Mouse (Mus musculus): Measurements from ENCODE around the gene Rhox4f. TPM values are rescaled to one million over a fixed set of nuclear protein-coding genes. Genes with fewer than 3 reads are reported as not detected.
"Not testable (repeated sequence)": the region's sequence is repeated elsewhere in the genome, so short reads cannot be mapped to it uniquely, and the experiment has no call there.

The Rhox4f gene
- not detected in 2 replicates for polyA plus RNA-seq (2012; rRNA removed)

GRCm38 (mm10) chrX:37607604-37608003 lies at the start of gene Rhox4f:
Rhox4f (minus strand) TSS chrX:37607704.
- 96% methylated on average over 17 of the region's 19 CpGs for WGBS
- H3K4me3 ChIP-seq (ENCODE audit: insufficient read depth, low read depth, low read length); DNase-seq; H3K36me3 ChIP-seq (ENCODE audit: control insufficient read depth, insufficient read depth, low read length); H3K27ac ChIP-seq (ENCODE audit: insufficient read depth, low read depth, low read length); H3K4me1 ChIP-seq (ENCODE audit: control insufficient read depth, insufficient read depth, low read length); H3K27me3 ChIP-seq (replicated peaks; ENCODE audit: control insufficient read depth, insufficient read depth, low read length): not testable (repeated sequence)

DNA sequence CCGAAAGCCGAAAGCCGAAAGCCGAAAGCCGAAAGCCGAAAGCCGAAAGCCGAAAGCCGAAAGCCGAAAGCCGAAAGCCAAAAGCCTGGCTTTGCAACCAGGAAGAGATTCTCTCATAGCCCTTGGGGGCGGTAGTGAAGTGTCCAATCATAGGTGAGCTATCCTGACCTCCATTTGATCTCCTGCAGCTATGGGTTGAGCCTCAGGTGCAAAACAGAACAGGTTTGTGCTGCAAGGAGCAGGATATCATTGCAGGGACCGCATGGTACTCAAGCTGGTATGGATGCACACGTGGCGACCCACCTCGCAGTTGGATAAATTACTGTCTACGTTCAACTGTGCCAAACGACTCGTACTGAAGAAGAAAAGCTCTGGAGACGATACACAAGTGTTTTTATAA lies 43.7 kb upstream of the Rhox4f start, which contains the start of gene Rhox4g:
Gene Rhox4g (minus strand): TSS at position 101 of the 400 bp plus-strand sequence.
- not testable (repeated sequence) for H3K27ac ChIP-seq (ENCODE audit: insufficient read depth, low read depth, low read length); H3K4me3 ChIP-seq (ENCODE audit: insufficient read depth, low read depth, low read length); H3K4me1 ChIP-seq (ENCODE audit: control insufficient read depth, insufficient read depth, low read length); DNase-seq; H3K27me3 ChIP-seq (replicated peaks; ENCODE audit: control insufficient read depth, insufficient read depth, low read length); H3K36me3 ChIP-seq (ENCODE audit: control insufficient read depth, insufficient read depth, low read length)
- WGBS: 92% methylated on average over 17 of the region's 20 CpGs

GRCm38 (mm10) chrX:37643370-37643769 lies 35.9 kb upstream of the Rhox4f start, which contains the start of gene Rhox2g:
Rhox2g (minus strand) TSS chrX:37643470.
- not testable (repeated sequence) for H3K27ac ChIP-seq (ENCODE audit: insufficient read depth, low read depth, low read length); H3K27me3 ChIP-seq (replicated peaks; ENCODE audit: control insufficient read depth, insufficient read depth, low read length); H3K4me1 ChIP-seq (ENCODE audit: control insufficient read depth, insufficient read depth, low read length); H3K4me3 ChIP-seq (ENCODE audit: insufficient read depth, low read depth, low read length); H3K36me3 ChIP-seq (ENCODE audit: control insufficient read depth, insufficient read depth, low read length); DNase-seq
- WGBS: 83% methylated on average over 6 of the region's 6 CpGs

DNA sequence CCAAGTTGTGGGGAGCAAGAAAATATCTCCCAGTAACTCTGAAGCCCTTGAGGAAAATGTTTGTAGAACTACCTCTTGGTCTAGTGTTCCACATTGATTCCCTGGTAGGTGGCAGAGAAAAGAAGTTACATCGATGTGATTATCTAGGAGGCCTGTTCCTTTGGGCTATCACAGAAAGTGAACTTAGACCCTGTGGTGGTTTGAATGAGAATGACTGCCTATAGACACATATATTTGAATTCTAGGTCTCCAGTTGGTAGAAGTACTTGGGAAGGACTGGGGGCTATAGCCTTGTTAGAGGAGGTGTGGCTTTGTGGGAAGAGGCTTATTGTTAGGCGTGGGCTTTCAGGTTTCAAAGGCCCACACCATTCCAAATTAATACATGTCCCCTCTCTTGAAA lies 21.0 kb upstream of the Rhox4f start, which contains the start of gene Rhox3g:
Gene Rhox3g (minus strand): TSS at position 101 of the 400 bp plus-strand sequence.
- WGBS: 97% methylated on average over 2 of the region's 2 CpGs

GRCm38 (mm10) chrX:37580692-37581091 lies 26.8 kb downstream of the Rhox4f start, which contains the start of gene Rhox3f:
Rhox3f (plus strand) TSS chrX:37580992.
- H3K4me1 ChIP-seq (ENCODE audit: control insufficient read depth, insufficient read depth, low read length); H3K36me3 ChIP-seq (ENCODE audit: control insufficient read depth, insufficient read depth, low read length); H3K27me3 ChIP-seq (replicated peaks; ENCODE audit: control insufficient read depth, insufficient read depth, low read length); H3K4me3 ChIP-seq (ENCODE audit: insufficient read depth, low read depth, low read length); DNase-seq; H3K27ac ChIP-seq (ENCODE audit: insufficient read depth, low read depth, low read length): not testable (repeated sequence)

More for the DNA sequence above, 21.0 kb upstream of the Rhox4f start, which contains the start of gene Rhox3g:
- not testable (repeated sequence) for H3K36me3 ChIP-seq (ENCODE audit: control insufficient read depth, insufficient read depth, low read length); H3K4me3 ChIP-seq (ENCODE audit: insufficient read depth, low read depth, low read length); H3K27ac ChIP-seq (ENCODE audit: insufficient read depth, low read depth, low read length); DNase-seq; H3K27me3 ChIP-seq (replicated peaks; ENCODE audit: control insufficient read depth, insufficient read depth, low read length); H3K4me1 ChIP-seq (ENCODE audit: control insufficient read depth, insufficient read depth, low read length)

DNA sequence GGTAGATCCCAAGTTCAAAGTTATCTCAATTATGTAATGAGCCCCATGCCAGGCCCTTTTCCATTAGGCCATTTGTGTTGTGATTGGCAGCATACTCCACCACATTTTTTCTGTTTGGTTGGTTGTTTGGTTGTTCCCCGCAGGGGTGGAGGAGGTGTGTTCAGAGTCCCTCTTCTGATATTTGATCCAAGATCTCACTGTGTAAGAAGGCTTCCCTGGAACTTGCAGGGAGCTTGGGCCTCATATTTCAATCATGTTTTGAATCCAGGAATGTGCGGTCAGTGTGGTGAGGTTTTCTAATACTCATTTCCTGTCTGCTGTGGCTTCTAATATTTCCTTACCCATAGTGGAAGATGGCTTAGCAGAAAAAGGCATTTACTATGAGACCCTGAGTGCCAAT lies 34.9 kb downstream of the Rhox4f start:
- H3K4me3 ChIP-seq (ENCODE audit: insufficient read depth, low read depth, low read length); H3K27me3 ChIP-seq (replicated peaks; ENCODE audit: control insufficient read depth, insufficient read depth, low read length); H3K36me3 ChIP-seq (ENCODE audit: control insufficient read depth, insufficient read depth, low read length); H3K4me1 ChIP-seq (ENCODE audit: control insufficient read depth, insufficient read depth, low read length); DNase-seq; H3K27ac ChIP-seq (ENCODE audit: insufficient read depth, low read depth, low read length): not testable (repeated sequence)
- whole genome bisulfite sequencing: 21% methylated on average over 2 of the region's 2 CpGs

DNA sequence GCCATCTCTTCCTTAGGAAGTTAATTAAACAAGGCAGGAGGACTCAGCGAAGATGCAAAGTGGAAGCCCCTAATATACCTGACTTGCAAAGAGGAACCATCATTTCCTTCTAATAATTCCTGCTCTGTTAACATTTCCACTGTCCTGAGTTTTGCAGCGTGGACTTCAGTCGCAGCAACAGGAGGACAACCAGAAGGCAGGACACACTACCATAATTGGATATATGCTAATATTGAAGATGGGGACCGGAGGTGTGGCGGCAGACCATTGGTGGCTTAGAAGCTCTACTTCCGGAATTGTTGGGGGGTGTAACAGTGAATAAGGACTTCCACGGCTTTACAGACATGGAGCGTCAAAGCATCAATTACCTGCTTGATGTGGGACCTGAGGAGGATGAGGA lies 36.4 kb downstream of the Rhox4f start, which contains the start of gene Rhox2f:
Gene Rhox2f (plus strand): TSS at position 301 of the 400 bp plus-strand sequence.
- not testable (repeated sequence) for DNase-seq; H3K27me3 ChIP-seq (replicated peaks; ENCODE audit: control insufficient read depth, insufficient read depth, low read length); H3K27ac ChIP-seq (ENCODE audit: insufficient read depth, low read depth, low read length); H3K4me1 ChIP-seq (ENCODE audit: control insufficient read depth, insufficient read depth, low read length); H3K4me3 ChIP-seq (ENCODE audit: insufficient read depth, low read depth, low read length); H3K36me3 ChIP-seq (ENCODE audit: control insufficient read depth, insufficient read depth, low read length)
- 93% methylated on average over 8 of the region's 8 CpGs for WGBS

- H3K27me3 ChIP-seq (replicated peaks; ENCODE audit: control insufficient read depth, insufficient read depth, low read length); DNase-seq; H3K4me1 ChIP-seq (ENCODE audit: control insufficient read depth, insufficient read depth, low read length); H3K36me3 ChIP-seq (ENCODE audit: control insufficient read depth, insufficient read depth, low read length); H3K4me3 ChIP-seq (ENCODE audit: insufficient read depth, low read depth, low read length); H3K27ac ChIP-seq (ENCODE audit: insufficient read depth, low read depth, low read length): not testable (repeated sequence)
- 96% methylated on average over 11 of the region's 18 CpGs for WGBS
These were observed 50.4 kb downstream of the Rhox4f start, which contains the start of gene Rhox4e for GRCm38 (mm10) chrX:37557112-37557511. Rhox4e (plus strand) TSS chrX:37557412.

Other genes starting within 250 kb of the Rhox4f start
- gene Rhox3a2, start 227.7 kb downstream of the Rhox4f start, polyA plus RNA-seq (2012; rRNA removed): not detected in 2 replicates
- gene Rhox4a2, start 216.9 kb downstream of the Rhox4f start, polyA plus RNA-seq (2012; rRNA removed): not detected in 2 replicates
- gene Rhox2b, start 195.6 kb downstream of the Rhox4f start, polyA plus RNA-seq (2012; rRNA removed): not detected in 2 replicates
- not detected in 2 replicates for gene Rhox4b, start 175.2 kb downstream of the Rhox4f start, polyA plus RNA-seq (2012; rRNA removed)
- gene Rhox2c, start 154.0 kb downstream of the Rhox4f start, polyA plus RNA-seq (2012; rRNA removed): not detected in 2 replicates
- gene Rhox3c, start 149.1 kb downstream of the Rhox4f start, polyA plus RNA-seq (2012; rRNA removed): not detected in 2 replicates
- not detected in 2 replicates for gene Rhox4c, start 127.4 kb downstream of the Rhox4f start, polyA plus RNA-seq (2012; rRNA removed)
- not detected in 2 replicates for gene Rhox2d, start 114.3 kb downstream of the Rhox4f start, polyA plus RNA-seq (2012; rRNA removed)
- gene Rhox4d, start 93.3 kb downstream of the Rhox4f start, polyA plus RNA-seq (2012; rRNA removed): not detected in 2 replicates
- not detected in 2 replicates for gene Rhox2e, start 77.3 kb downstream of the Rhox4f start, polyA plus RNA-seq (2012; rRNA removed)
- gene Rhox3e, start 65.7 kb downstream of the Rhox4f start, polyA plus RNA-seq (2012; rRNA removed): not detected in 2 replicates
- not detected in 2 replicates for gene Rhox4e, start 50.3 kb downstream of the Rhox4f start, polyA plus RNA-seq (2012; rRNA removed)
- not detected in 2 replicates for gene Rhox2f, start 36.3 kb downstream of the Rhox4f start, polyA plus RNA-seq (2012; rRNA removed)
- not detected in 2 replicates for gene Rhox3f, start 26.7 kb downstream of the Rhox4f start, polyA plus RNA-seq (2012; rRNA removed)
- gene Rhox3g, start 20.9 kb upstream of the Rhox4f start, polyA plus RNA-seq (2012; rRNA removed): not detected in 2 replicates
- gene Rhox2g, start 35.8 kb upstream of the Rhox4f start, polyA plus RNA-seq (2012; rRNA removed): not detected in 2 replicates
- not detected in 2 replicates for gene Rhox4g, start 43.6 kb upstream of the Rhox4f start, polyA plus RNA-seq (2012; rRNA removed)
- not detected in 2 replicates for gene Rhox3h, start 61.1 kb upstream of the Rhox4f start, polyA plus RNA-seq (2012; rRNA removed)
- not detected in 2 replicates for gene Rhox2h, start 65.6 kb upstream of the Rhox4f start, polyA plus RNA-seq (2012; rRNA removed)
- gene Rhox5, start 197.1 kb upstream of the Rhox4f start, polyA plus RNA-seq (2012; rRNA removed): not detected in 2 replicates
- gene Rhox6, start 219.2 kb upstream of the Rhox4f start, polyA plus RNA-seq (2012; rRNA removed): 1.3 and 1.5 TPM in 2 replicates
- not detected in 2 replicates for gene Rhox7a, start 224.0 kb upstream of the Rhox4f start, polyA plus RNA-seq (2012; rRNA removed)

Data from kidney, adult 2 months (tissue).